Mouse (Mus musculus) E14TG2a.4 (cell line): Measurements from ENCODE around the gene Stag2.

Experiments
- CTCF ChIP-seq: conservative IDR thresholded peaks from 2 replicates; pipeline ENCODE4 v1.5.1; 2014; ENCODE audit warnings: low read length
- POU5F1 ChIP-seq: IDR thresholded peaks from 2 replicates; pipeline ENCODE4 v1.6.1; 2014; ENCODE audit warnings: low read length, borderline replicate concordance

- TF ChIP-seq CTCF (no peak), POU5F1 (no peak)
These were observed 1.1 kb upstream of the Stag2 start for GRCm38 (mm10) chrX:42148016-42148451.
